Mouse (Mus musculus) MEL (cell line): ENCODE results near the gene Tmppe. TPM values are rescaled to one million over a fixed set of nuclear protein-coding genes. Genes with fewer than 3 reads are reported as not detected.

Experiments used
- DNase-seq: peaks from one replicate; pipeline ENCODE4 v3.0.0; 2011; ENCODE audit warnings: low read depth, low spot score
- H3K27ac ChIP-seq: 2 replicates; pipeline ENCODE4 v1.5.1; 2012; ENCODE audit warnings: low read depth, mild to moderate bottlenecking, control low read depth, low read length, moderate library complexity; ENCODE audit not compliant: control insufficient read depth
- H3K27me3 ChIP-seq, 2 experiments: fragments of 150-350 bp in 1 of 2; sonication (generic) in 1 of 2; 2 replicates each; pipeline ENCODE4 v1.6.1; 2012; ENCODE audit warnings: low read length in 2 of 2, mild to moderate bottlenecking in 2 of 2, improper control_type of control experiment in 1 of 2, moderate library complexity in 1 of 2; ENCODE audit not compliant: insufficient read depth in 2 of 2, control insufficient read depth in 1 of 2
- H3K36me3 ChIP-seq, 2 experiments: 2 replicates each; pipeline ENCODE4 v1.6.1; 2012 to 2014; ENCODE audit warnings: low read length in 2 of 2, improper control_type of control experiment in 1 of 2, inconsistent platforms in 1 of 2, mild to moderate bottlenecking in 1 of 2; ENCODE audit not compliant: insufficient read depth in 2 of 2, control insufficient read depth in 1 of 2
- H3K4me1 ChIP-seq, 2 experiments: fragments of 150-350 bp in 1 of 2; sonication (generic) in 1 of 2; 2 replicates each; pipeline ENCODE4 v1.6.1; 2012; ENCODE audit warnings: low read length in 2 of 2, improper control_type of control experiment in 1 of 2, mild to moderate bottlenecking in 1 of 2; ENCODE audit not compliant: insufficient read depth in 2 of 2, control insufficient read depth in 1 of 2
- H3K4me3 ChIP-seq, 2 experiments: fragments of 150-350 bp in 1 of 2; sonication (generic) in 1 of 2; 2 replicates each; pipeline ENCODE4 v1.5.1; 2012; ENCODE audit warnings: low read depth in 2 of 2, low read length in 2 of 2, mild to moderate bottlenecking in 2 of 2, moderate library complexity in 2 of 2, control low read depth in 1 of 2, improper control_type of control experiment in 1 of 2; ENCODE audit not compliant: control insufficient read depth in 1 of 2, insufficient read depth in 1 of 2
- H3K79me2 ChIP-seq: 2 replicates; pipeline ENCODE4 v1.6.1; 2012; ENCODE audit warnings: mild to moderate bottlenecking, low read length, moderate library complexity; ENCODE audit not compliant: control insufficient read depth, poor library complexity, insufficient read depth
- H3K9ac ChIP-seq: 2 replicates; pipeline ENCODE4 v1.6.1; 2012; ENCODE audit warnings: low read depth, mild to moderate bottlenecking, control low read depth, low read length, moderate library complexity; ENCODE audit not compliant: control insufficient read depth, poor library complexity, severe bottlenecking
- H3K9me3 ChIP-seq: fragments of 150-350 bp; sonication (generic); replicated peaks from 2 replicates; pipeline ENCODE4 v1.6.1; 2012; ENCODE audit warnings: mild to moderate bottlenecking, low read length, improper control_type of control experiment, moderate library complexity; ENCODE audit not compliant: insufficient read depth
- BHLHE40 ChIP-seq: IDR thresholded peaks from 2 replicates; pipeline ENCODE4 v1.6.1; 2012; ENCODE audit warnings: low read depth, mild to moderate bottlenecking, inconsistent platforms, low read length, improper control_type of control experiment, borderline replicate concordance
- CTCF ChIP-seq, 3 experiments: IDR thresholded peaks in 2 of 3; conservative IDR thresholded peaks in 1 of 3; 2 replicates each; pipeline ENCODE4 v1.5.1; 2011 to 2012; ENCODE audit warnings: low read length in 3 of 3, low read depth in 2 of 3, mild to moderate bottlenecking in 2 of 3, improper control_type of control experiment in 1 of 3, inconsistent platforms in 1 of 3, mixed read lengths in 1 of 3, moderate library complexity in 1 of 3; ENCODE audit not compliant: control insufficient read depth in 1 of 3, insufficient read depth in 1 of 3, poor library complexity in 1 of 3, severe bottlenecking in 1 of 3
- ELF1 ChIP-seq: IDR thresholded peaks from 2 replicates; pipeline ENCODE4 v1.6.1; 2014; ENCODE audit warnings: low read depth, mild to moderate bottlenecking, inconsistent platforms, low read length, improper control_type of control experiment, moderate library complexity
- GATA1 ChIP-seq: IDR thresholded peaks from 2 replicates; pipeline ENCODE4 v1.6.1; 2011; ENCODE audit warnings: low read depth, low read length, improper control_type of control experiment
- HCFC1 ChIP-seq: IDR thresholded peaks from 2 replicates; pipeline ENCODE4 v1.6.1; 2012; ENCODE audit warnings: low read depth, mild to moderate bottlenecking, inconsistent platforms, low read length, improper control_type of control experiment, moderate library complexity
- JUND ChIP-seq: IDR thresholded peaks from 2 replicates; pipeline ENCODE4 v1.6.1; 2011; ENCODE audit warnings: low read depth, mild to moderate bottlenecking, improper control_type of control experiment, low read length
- MYB ChIP-seq: IDR thresholded peaks from 2 replicates; pipeline ENCODE4 v1.6.1; 2011; ENCODE audit warnings: mild to moderate bottlenecking, low read depth, low read length, improper control_type of control experiment
- MYC ChIP-seq: IDR thresholded peaks from 2 replicates; pipeline ENCODE4 v1.6.1; 2011; ENCODE audit warnings: low read depth, mild to moderate bottlenecking, low read length, improper control_type of control experiment, moderate library complexity
- POLR2A ChIP-seq, 2 experiments: IDR thresholded peaks; 2 replicates each; pipeline ENCODE4 v1.6.1; 2011 to 2012; ENCODE audit warnings: low read length in 2 of 2, mild to moderate bottlenecking in 2 of 2, control low read depth in 1 of 2, improper control_type of control experiment in 1 of 2, low read depth in 1 of 2, moderate library complexity in 1 of 2; ENCODE audit not compliant: control insufficient read depth in 1 of 2, insufficient read depth in 1 of 2, poor library complexity in 1 of 2
- POLR2AphosphoS2 ChIP-seq: IDR thresholded peaks from 2 replicates; pipeline ENCODE4 v1.6.1; 2011; ENCODE audit warnings: low read length, improper control_type of control experiment
- POLR2AphosphoS5 ChIP-seq: IDR thresholded peaks from 2 replicates; pipeline ENCODE4 v1.6.1; 2012; ENCODE audit warnings: low read depth, borderline replicate concordance, mild to moderate bottlenecking, inconsistent platforms, low read length, moderate library complexity, mixed read lengths
- TBP ChIP-seq: IDR thresholded peaks from 2 replicates; pipeline ENCODE4 v1.8.0; 2011; ENCODE audit warnings: low read depth, low read length, improper control_type of control experiment
- UBTF ChIP-seq: IDR thresholded peaks from 2 replicates; pipeline ENCODE4 v1.6.1; 2012; ENCODE audit warnings: low read depth, mild to moderate bottlenecking, inconsistent platforms, low read length, improper control_type of control experiment, moderate library complexity, borderline replicate concordance; ENCODE audit not compliant: insufficient read depth
- USF2 ChIP-seq, 2 experiments: IDR thresholded peaks; 2 replicates each; pipeline ENCODE4 v1.6.1; 2011 to 2012; ENCODE audit warnings: improper control_type of control experiment in 2 of 2, low read length in 2 of 2, borderline replicate concordance in 1 of 2, inconsistent platforms in 1 of 2, low read depth in 1 of 2, mild to moderate bottlenecking in 1 of 2; ENCODE audit not compliant: insufficient read depth in 1 of 2
- ZNF384 ChIP-seq: IDR thresholded peaks from 2 replicates; pipeline ENCODE4 v1.6.1; 2012; ENCODE audit warnings: low read depth, mild to moderate bottlenecking, inconsistent platforms, low read length, improper control_type of control experiment
- polyA plus RNA-seq, 2 experiments: library from polyadenylated mRNA; stranded (reverse) in 1 of 2; unstranded in 1 of 2; fragments of >175 nt in 1 of 2; fragments of >200 nt in 1 of 2; gene quantifications; 2 replicates each; pipeline versions ENCODE4 v1.2.1 to v1.2.4; 2012; ENCODE audit warnings: low replicate concordance in 2 of 2, low read depth in 1 of 2; ENCODE audit not compliant: insufficient read length in 2 of 2, insufficient read depth in 1 of 2, missing spikeins in 1 of 2
- total RNA-seq: library from RNA; depleted of rRNA; stranded (reverse); fragments of 300-350 nt; gene quantifications from 2 replicates; pipeline ENCODE4 v1.2.3, GENCODE M21; 2012

The Tmppe gene
- total and polyA plus RNA-seq, 3 experiments: 7.5 to 9.2 TPM; not detected in 1

GRCm38 (mm10) chr9:114449120-114449754, 48.3 kb downstream of the Tmppe start:
- H3K9me3 ChIP-seq: no peaks in the 10 kb centered on the region
- no peaks in the 10 kb centered on the region for H3K4me1 ChIP-seq
- no peaks in the 10 kb centered on the region for H3K36me3 ChIP-seq
- H3K4me3 ChIP-seq: no peak overlapping the region
- no peak overlapping the region for H3K9ac ChIP-seq
- H3K27ac ChIP-seq: no peak overlapping the region
- no peak for TF ChIP-seq TBP
- TF ChIP-seq MYB: no peak
- no peak for TF ChIP-seq CTCF (IDR thresholded peaks at IDR 0.05 in 2 of 3, conservative IDR thresholded peaks at IDR 0.05 in 1 of 3; ENCODE audit: control insufficient read depth in 1 of 3, insufficient read depth in 1 of 3, low read depth in 2 of 3, low read length in 3 of 3, poor library complexity in 1 of 3, severe bottlenecking in 1 of 3)
- TF ChIP-seq HCFC1: no peak
- no peak for TF ChIP-seq BHLHE40
- TF ChIP-seq USF2 (IDR thresholded peaks at IDR 0.05; ENCODE audit: borderline replicate concordance in 1 of 2, insufficient read depth in 1 of 2, low read depth in 1 of 2, low read length in 2 of 2): no peak
- no peaks in the 10 kb centered on the region for H3K79me2 ChIP-seq
- H3K27me3 ChIP-seq: no peaks in the 10 kb centered on the region
- DNase-seq: no peak

GRCm38 (mm10) chr9:114451615-114452014, 50.7 kb downstream of the Tmppe start:
- Histone ChIP-seq H3K36me3 (no peaks in the 10 kb centered on the region), H3K27ac (no peak overlapping the region), H3K9me3 (no peaks in the 10 kb centered on the region), H3K4me1 (no peaks in the 10 kb centered on the region), H3K4me3 (no peak overlapping the region), H3K79me2 (no peaks in the 10 kb centered on the region), H3K9ac (no peak overlapping the region), H3K27me3 (no peaks in the 10 kb centered on the region)
- DNase-seq: no peak
- TF ChIP-seq GATA1: no peak
- no peak for TF ChIP-seq POLR2AphosphoS2
- no peak for TF ChIP-seq ELF1
- TF ChIP-seq POLR2AphosphoS5: no peak
- TF ChIP-seq JUND: no peak
- no peak for TF ChIP-seq MYC

DNA sequence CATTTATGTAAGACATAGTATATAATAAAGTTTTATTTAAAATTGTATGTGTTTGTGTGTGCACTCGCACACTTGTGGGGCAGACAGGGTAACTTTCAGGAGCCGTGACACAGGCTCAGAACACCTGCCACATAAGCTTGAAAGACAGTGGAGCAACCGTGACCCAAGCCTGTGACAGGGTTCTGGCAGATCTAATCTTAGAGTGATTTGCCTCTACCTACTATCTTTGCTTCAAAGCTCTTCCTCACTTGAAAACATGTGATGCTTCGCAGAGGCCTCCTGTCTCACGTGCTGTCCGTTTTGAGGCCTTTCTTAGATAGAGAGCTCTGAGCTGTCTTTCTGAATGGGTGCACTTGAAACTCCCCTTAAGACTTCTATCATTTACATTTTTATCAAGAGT, 51.5 kb downstream of the Tmppe start:
- DNase-seq: no peak
- no peaks in the 10 kb centered on the region for H3K36me3 ChIP-seq
- TF ChIP-seq GATA1: no peak
- TF ChIP-seq UBTF: no peak
- TF ChIP-seq ZNF384: no peak
- TF ChIP-seq POLR2A (IDR thresholded peaks at IDR 0.05; ENCODE audit: control insufficient read depth in 1 of 2, insufficient read depth in 1 of 2, low read depth in 1 of 2, low read length in 2 of 2, poor library complexity in 1 of 2): no peak

More for the DNA sequence above, 51.5 kb downstream of the Tmppe start:
- no peak overlapping the region for H3K4me3 ChIP-seq
- no peaks in the 10 kb centered on the region for H3K79me2 ChIP-seq
- H3K27ac ChIP-seq: no peak overlapping the region
- H3K27me3 ChIP-seq: no peaks in the 10 kb centered on the region
- H3K4me1 ChIP-seq: no peaks in the 10 kb centered on the region
- no peaks in the 10 kb centered on the region for H3K9me3 ChIP-seq
- H3K9ac ChIP-seq: no peak overlapping the region
